Mouse (Mus musculus) kidney, adult 2 months (tissue): Measurements from ENCODE around the gene Blzf1. TPM values are rescaled to one million over a fixed set of nuclear protein-coding genes. Genes with fewer than 3 reads are reported as not detected.

Source experiments
- DNase-seq: peaks from one replicate; pipeline ENCODE4 v3.0.0; 2021
- H3K27ac ChIP-seq: fragments of 200-500 bp; 2 replicates; pipeline ENCODE4 v1.5.1; 2012; ENCODE audit warnings: low read depth, low read length, control low read depth, inconsistent platforms; ENCODE audit not compliant: insufficient read depth
- H3K27me3 ChIP-seq: fragments of 200-500 bp; replicated peaks from 2 replicates; pipeline ENCODE4 v1.6.1; 2012; ENCODE audit warnings: mild to moderate bottlenecking, moderate library complexity, low read length, inconsistent platforms; ENCODE audit not compliant: control insufficient read depth, insufficient read depth
- H3K36me3 ChIP-seq: fragments of 200-500 bp; 2 replicates; pipeline ENCODE4 v1.6.1; 2012; ENCODE audit warnings: mild to moderate bottlenecking, moderate library complexity, low read length, inconsistent platforms; ENCODE audit not compliant: control insufficient read depth, insufficient read depth
- H3K4me1 ChIP-seq: fragments of 200-500 bp; 2 replicates; pipeline ENCODE4 v1.6.1; 2011; ENCODE audit warnings: low read length; ENCODE audit not compliant: control insufficient read depth, insufficient read depth
- H3K4me3 ChIP-seq: fragments of 200-500 bp; 2 replicates; pipeline ENCODE4 v1.5.1; 2011; ENCODE audit warnings: mild to moderate bottlenecking, low read depth, low read length, control low read depth; ENCODE audit not compliant: insufficient read depth
- CTCF ChIP-seq: fragments of 200-500 bp; conservative IDR thresholded peaks from 2 replicates; pipeline ENCODE4 v1.5.1; 2011; ENCODE audit warnings: low read depth, mild to moderate bottlenecking, control low read depth, low read length, moderate library complexity, mixed read lengths; ENCODE audit not compliant: insufficient read depth, insufficient read length
- POLR2A ChIP-seq: fragments of 200-500 bp; IDR thresholded peaks from one replicate; pipeline ENCODE4 v1.6.1; 2011; ENCODE audit warnings: low read depth, low read length, control low read depth
- WGBS: fragments of 180-500 bp; shearing (Covaris S2); methylation state at CpG from one replicate; pipeline ENCODE4 v1.1.7; 2018; 5-methylcytosine and 5-hydroxymethylcytosine counted together
- polyA plus RNA-seq: library from polyadenylated mRNA; depleted of rRNA; stranded (reverse); fragments of >200 nt; gene quantifications from 2 replicates; pipeline ENCODE4 v1.2.3, GENCODE M21; 2012

Gene Blzf1
- polyA plus RNA-seq, 1 experiment = 6.0 TPM

- Histone ChIP-seq H3K27me3 (no peaks in the 10 kb centered on the region; the same call in 1 of the 2 replicates), H3K4me1 (no peaks in the 10 kb centered on the region), H3K36me3 (no peaks in the 10 kb centered on the region), H3K27ac (peak within 1 kb of the TSS; percentile 25; the same call in 1 of the 2 replicates), H3K4me3 (peak within 1 kb of the TSS; percentile 90)
- TF ChIP-seq POLR2A (no peak), CTCF (no peak)
- under 1% methylated on average over 31 of the region's 31 CpGs for WGBS
- DNase-seq = peak; percentile 97
These were observed 31.8 kb downstream of the Blzf1 start, which contains the start of gene Ccdc181 for GRCm38 (mm10) chr1:164275455-164275954. Gene Ccdc181 (plus strand): TSS chr1:164275585.

- Histone ChIP-seq H3K36me3 (no peaks in the 10 kb centered on the region), H3K27ac (no peak overlapping the region), H3K4me1 (no peaks in the 10 kb centered on the region), H3K4me3 (no peak overlapping the region), H3K27me3 (no peaks in the 10 kb centered on the region; the same call in 1 of the 2 replicates)
- 63% methylated on average over 6 of the region's 6 CpGs for WGBS
- DNase-seq = no peak
- TF ChIP-seq POLR2A (no peak), CTCF (no peak)
These were observed 33.6 kb downstream of the Blzf1 start for GRCm38 (mm10) chr1:164273659-164274058.

GRCm38 (mm10) chr1:164270941-164271340, 36.3 kb downstream of the Blzf1 start:
- H3K27ac ChIP-seq = no peak overlapping the region
- H3K36me3 ChIP-seq = no peaks in the 10 kb centered on the region
- no peak overlapping the region for H3K4me3 ChIP-seq
- no peak for TF ChIP-seq CTCF
- no peak for TF ChIP-seq POLR2A
- no peaks in the 10 kb centered on the region for H3K4me1 ChIP-seq
- 88% methylated on average over 7 of the region's 7 CpGs for WGBS
- no peaks in the 10 kb centered on the region; the same call in 1 of the 2 replicates for H3K27me3 ChIP-seq
- no peak for DNase-seq

GRCm38 (mm10) chr1:164261553-164261952, 45.7 kb downstream of the Blzf1 start:
- H3K27ac ChIP-seq = no peak overlapping the region
- H3K4me1 ChIP-seq = no peaks in the 10 kb centered on the region
- H3K4me3 ChIP-seq = no peak overlapping the region
- no peak for DNase-seq
- no peaks in the 10 kb centered on the region for H3K36me3 ChIP-seq
- TF ChIP-seq POLR2A (no peak), CTCF (no peak)
- 89% methylated on average over 7 of the region's 7 CpGs for WGBS
- H3K27me3 ChIP-seq = no peaks in the 10 kb centered on the region

- WGBS = 64% methylated on average over 16 of the region's 16 CpGs
- Histone ChIP-seq H3K36me3 (no peaks in the 10 kb centered on the region), H3K27ac (no peak overlapping the region), H3K4me3 (no peak overlapping the region), H3K27me3 (no peaks in the 10 kb centered on the region), H3K4me1 (no peaks in the 10 kb centered on the region)
- no peak for DNase-seq
- no peak for TF ChIP-seq POLR2A
- TF ChIP-seq CTCF = no peak
These were observed 46.9 kb downstream of the Blzf1 start for GRCm38 (mm10) chr1:164260171-164261028.

- no peak for TF ChIP-seq CTCF
- no peak for TF ChIP-seq POLR2A
- H3K4me3 ChIP-seq = no peak overlapping the region
These were observed 52.5 kb downstream of the Blzf1 start for GRCm38 (mm10) chr1:164254836-164255235.

GRCm38 (mm10) chr1:164252551-164252950, 54.7 kb downstream of the Blzf1 start:
- Histone ChIP-seq H3K4me1 (peaks cover 19% of the 10 kb centered on the region), H3K36me3 (no peaks in the 10 kb centered on the region), H3K27ac (no peak overlapping the region), H3K27me3 (no peaks in the 10 kb centered on the region), H3K4me3 (no peak overlapping the region)
- no peak for TF ChIP-seq POLR2A
- TF ChIP-seq CTCF = no peak
- 71% methylated on average over 5 of the region's 5 CpGs for WGBS
- DNase-seq = no peak

More at GRCm38 (mm10) chr1:164254836-164255235, 52.5 kb downstream of the Blzf1 start:
- no peaks in the 10 kb centered on the region for H3K27me3 ChIP-seq
- no peaks in the 10 kb centered on the region for H3K36me3 ChIP-seq
- H3K4me1 ChIP-seq = peaks cover 11% of the 10 kb centered on the region
- WGBS = 76% methylated on average over 3 of the region's 3 CpGs
- DNase-seq = no peak
- H3K27ac ChIP-seq = no peak overlapping the region
